Mouse (Mus musculus) natural killer cell, adult 2 months (primary cell): ENCODE measurements around the gene Sspn.
A peak's percentile ranks its signal among the peaks of the same experiment; 100 is the strongest.

Source experiments
- DNase-seq, 2 experiments: peaks; one replicate each; pipeline ENCODE4 v3.0.0; 2022; ENCODE audit warnings: low spot score in 2 of 2

Gene Sspn

DNA sequence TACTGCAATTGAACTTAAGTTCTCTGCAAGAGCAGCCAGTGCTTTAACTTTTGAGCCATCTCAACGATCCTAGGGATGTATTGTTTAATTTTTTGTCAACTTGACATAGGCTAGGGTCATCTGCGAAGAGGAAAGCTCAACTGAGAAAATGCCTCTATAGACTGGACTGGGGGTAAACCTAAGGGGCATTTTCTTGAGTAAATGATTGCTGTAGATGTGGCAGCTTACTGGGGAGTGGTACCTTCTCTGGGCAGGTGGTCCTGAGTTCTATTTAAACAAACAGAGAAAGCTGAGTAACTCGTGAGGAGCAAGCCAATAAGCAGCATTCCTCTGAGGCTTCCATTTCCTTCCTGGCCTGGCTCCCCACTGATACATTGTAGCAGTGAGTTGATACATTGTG is at the start of gene Sspn:
TSS of gene Sspn (plus strand) at position 301 of the 400 bp plus-strand sequence.
- no peak for DNase-seq

- DNase-seq, result no peak
Measured at GRCm38 (mm10) chr6:145883010-145883409, 48.4 kb upstream of the Sspn start.

- peak; percentile 43 to 47 for DNase-seq
Measured at GRCm38 (mm10) chr6:145883668-145884067, 47.8 kb upstream of the Sspn start.

GRCm38 (mm10) chr6:145885069-145885468 is 46.4 kb upstream of the Sspn start:
- no peak for DNase-seq

DNA sequence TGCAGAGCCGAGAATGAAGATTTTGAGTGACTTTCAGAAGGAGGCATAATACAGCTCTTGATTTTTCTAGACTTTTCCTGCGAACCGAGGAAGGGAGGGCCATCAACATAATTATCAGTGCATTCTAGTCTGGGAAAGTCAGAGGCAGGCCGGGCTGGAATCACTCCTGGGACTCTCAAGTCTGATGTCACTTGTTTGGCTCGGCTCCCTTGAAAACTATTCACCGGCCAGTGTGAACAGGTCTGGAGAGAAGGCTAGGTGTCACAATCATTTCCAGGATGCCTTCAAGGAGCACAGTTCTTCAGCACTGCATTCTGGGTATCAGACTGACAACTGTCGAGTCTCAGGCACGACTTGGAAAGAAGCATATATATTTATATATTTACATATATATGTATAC is 45.2 kb upstream of the Sspn start:
- no peak for DNase-seq

DNA sequence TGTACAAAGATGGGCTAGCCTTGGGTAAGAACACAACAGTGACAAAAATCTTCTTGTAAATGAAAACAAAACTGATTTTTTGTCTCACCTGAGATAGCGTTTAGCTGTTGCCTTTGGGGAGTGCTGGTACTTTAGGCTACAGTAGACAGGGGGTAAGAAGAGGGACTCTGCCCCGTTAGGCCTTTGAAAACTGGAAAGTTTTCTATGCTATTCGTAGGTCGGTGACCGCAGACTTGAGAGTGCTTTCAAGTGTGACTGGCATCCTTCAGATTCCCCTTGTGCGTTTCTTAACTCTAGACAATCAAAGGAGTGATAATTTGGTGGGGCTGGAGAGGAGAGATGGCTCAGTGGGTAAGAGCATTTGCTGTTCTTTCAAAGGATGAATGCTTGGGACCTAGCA is 43.7 kb upstream of the Sspn start:
- DNase-seq, result no peak

DNA sequence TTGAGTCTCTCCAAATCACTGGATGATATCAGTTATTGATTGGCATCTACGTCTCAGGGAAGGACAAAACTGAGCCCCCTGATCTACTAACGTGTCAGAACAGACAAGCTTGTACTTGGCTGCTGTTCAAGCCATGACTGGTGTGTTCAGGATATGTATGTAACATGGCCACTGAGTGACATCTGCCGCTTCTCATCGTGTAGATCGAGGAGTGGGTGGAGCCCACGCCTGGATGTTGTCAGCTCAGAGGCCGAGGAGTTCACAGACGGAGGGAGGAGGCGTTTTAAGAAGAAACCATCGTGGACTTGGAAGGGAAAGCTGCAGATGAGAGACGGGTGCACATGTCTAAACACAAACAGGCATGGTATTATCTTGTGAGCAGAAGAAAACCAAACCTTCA is 39.5 kb upstream of the Sspn start:
- no peak for DNase-seq

DNA sequence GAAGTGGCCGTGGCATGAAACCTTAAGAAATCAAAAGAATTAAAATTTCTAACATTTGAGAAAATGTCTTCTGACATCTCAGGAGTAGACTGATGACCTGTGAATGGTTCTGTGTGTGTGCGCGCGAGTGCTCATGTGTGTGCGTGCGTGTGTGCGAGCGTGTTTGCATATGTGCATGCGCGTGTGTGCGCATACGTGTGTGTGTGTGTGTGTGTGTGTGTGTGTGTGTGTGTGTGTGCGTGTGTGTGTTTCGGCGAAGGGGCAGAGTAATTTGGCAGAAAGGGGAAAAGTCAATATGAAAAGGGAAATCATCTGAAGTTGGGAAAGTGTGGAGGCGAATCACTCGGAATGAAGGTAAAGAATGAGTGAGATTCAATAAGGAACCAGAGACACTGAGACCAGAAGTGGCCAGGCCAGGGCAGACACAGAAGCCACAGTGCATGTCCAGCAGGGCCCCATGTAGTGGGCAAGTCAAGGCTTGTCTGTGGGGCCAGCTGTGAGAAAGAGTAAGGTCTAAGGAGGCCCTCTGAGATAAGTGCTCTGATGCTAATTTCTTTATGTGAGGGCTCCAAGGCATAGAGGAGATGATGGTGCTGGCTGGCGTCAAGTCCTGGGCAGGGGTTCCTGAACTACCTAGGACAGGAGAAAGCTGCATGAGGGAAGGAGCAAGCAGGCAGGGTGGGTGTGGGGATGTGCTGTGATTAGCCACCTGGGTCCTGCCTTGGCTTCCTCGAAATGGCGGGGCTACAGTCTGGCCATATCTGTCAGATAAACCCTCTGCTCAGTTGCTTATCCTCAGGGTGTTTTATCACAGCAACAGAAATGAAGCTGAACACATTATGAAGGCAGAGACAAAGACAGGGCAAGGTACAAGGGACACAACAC is 38.8 kb upstream of the Sspn start:
- DNase-seq, result no peak

DNA sequence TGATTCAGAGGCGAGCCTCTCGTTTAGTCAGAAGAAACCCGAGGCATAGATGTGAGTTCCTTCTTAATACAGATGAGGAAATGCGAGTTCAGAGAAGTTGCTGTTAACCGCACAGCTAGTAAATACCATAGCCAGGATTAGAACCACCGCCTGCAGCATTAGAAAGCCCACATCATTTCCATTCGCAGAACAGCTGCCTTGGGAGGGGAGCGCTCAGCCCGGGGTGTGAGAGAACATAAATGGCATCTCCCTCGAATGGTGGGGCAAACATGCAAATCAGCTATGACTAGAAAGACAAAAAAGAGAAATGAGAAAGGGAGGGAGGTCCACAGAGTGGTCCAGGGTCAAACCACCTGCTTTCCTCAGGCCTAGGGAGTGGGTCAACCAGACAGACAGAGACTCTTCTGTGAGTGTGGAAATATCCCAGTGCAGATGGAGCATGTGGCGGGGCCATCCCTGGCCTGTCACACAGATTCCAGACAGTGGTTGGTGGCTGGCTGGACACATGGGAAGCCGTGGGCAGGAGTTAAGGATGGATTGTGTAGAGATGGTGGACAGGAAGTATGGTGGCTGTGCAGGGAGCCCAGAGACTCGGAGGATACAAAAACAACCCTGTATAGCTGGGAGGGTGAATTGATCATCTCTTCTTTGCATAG is 37.9 kb upstream of the Sspn start:
- peak in 1 of 2 experiments; percentile 60 for DNase-seq

DNA sequence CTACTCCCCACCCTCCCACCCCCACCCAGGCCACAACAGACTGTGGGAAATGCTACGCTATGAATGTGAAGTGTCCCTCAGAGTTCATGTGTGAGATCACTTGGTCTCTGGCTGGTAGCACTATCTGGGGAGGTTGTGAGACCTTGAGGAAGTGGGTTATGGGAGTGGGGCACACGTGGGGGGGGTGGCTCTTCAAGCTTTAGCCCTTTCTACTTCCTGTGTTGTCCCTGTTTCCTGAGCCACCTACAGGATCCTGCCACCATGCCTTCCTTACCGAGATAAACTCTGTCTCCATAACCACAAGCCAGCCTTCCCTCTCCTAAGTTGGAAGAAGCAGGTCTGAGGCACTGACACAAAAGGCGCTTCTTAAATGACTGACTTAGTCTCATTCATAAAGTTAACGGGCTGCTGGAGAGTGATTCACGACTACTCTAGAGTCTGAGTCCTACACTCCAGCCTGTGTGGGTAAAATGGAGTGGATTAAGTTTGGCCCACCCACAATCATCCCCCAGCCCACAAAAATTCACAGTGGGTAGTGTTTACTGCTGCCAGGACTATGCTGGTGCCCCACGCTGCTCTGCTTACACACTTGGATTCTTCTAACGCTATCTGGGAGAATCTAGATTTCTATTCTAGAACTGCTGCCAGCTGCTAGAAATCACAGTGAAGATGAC is 36.6 kb upstream of the Sspn start:
- peak; percentile 38 to 39 for DNase-seq

- no peak for DNase-seq
Measured at GRCm38 (mm10) chr6:145904169-145904568, 27.3 kb upstream of the Sspn start.

DNA sequence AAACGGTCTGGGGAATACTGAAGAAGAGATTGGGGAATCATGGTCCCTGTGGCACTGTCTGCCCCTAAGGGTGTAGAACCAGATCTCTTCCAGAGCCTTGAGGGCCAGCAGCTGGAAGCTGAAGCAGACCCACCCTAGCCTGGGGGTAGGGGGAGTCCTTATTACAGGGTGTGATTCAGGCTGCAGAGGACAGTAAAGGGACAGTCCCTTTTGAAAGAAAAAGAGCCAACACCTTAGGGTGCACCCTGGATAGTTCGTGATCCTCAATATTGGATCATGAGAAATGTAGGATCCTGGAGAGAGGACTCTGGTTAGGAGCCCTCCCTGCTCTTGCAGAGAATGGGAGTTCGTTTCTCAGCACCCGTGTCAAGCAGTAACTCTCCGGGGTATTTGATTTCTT is 26.8 kb upstream of the Sspn start:
- no peak for DNase-seq

DNA sequence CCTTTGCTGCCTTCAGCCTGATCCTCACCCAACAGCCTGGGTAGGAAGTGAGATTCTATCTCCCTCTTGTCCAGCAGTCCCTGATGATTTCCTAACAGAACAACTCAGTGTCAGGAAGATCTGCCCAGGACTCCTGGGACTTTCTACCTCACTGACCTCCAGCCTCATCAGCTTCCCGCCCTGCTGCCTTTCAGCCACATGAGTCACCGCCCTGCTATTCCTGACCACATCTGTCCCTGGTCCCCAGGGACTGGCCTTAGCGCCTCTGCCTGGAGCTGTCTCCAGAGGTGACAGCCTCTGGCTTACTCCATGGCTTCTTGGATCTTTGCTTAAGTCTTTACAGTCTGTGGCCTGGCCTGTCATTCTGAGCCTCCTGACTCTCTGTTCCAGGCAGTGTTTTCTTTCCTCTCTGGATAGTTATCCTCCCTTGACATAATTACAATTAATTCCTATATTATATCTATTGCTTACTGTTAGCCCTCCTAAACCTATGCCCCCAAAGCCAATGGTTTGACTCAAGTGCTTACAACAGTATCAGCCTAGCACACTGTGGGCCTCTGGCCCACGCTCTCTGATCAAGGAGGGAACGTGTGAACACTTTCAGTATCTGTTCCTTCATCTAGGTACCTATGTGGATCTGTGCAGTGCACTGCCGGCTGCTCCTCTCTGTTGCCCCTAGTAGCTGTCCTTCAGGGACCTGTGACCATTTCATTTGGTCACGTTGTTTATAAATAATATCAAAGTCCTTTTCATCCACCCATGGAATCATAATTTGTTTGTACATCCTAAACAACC is 25.1 kb upstream of the Sspn start:
- no peak for DNase-seq

DNA sequence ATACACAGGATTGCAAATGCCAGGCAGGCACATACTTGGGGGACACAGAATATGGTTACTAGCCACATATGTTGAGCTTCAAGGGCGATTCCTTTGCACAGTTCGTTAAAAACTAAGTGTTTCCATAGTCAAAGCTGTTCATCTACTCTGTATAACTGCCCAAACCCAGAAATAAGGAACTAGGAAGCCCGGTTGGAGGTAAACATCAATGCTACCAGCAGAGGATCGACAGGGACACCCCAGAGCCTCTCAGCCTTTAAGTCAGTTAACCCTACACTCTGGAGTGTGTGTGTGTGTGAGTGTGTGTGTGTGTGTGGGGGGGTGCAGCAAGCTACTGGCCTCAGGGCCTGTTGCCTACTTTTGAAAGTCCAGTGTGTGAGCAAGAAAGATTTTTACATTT is 21.5 kb upstream of the Sspn start:
- no peak for DNase-seq

GRCm38 (mm10) chr6:145910469-145911426 is 20.7 kb upstream of the Sspn start:
- no peak for DNase-seq

- no peak for DNase-seq
Measured at GRCm38 (mm10) chr6:145912232-145912631, 19.2 kb upstream of the Sspn start.

- no peak for DNase-seq
Measured at GRCm38 (mm10) chr6:145915435-145915834, 16.0 kb upstream of the Sspn start.

- no peak for DNase-seq
Measured at GRCm38 (mm10) chr6:145916401-145916800, 15.0 kb upstream of the Sspn start.

DNA sequence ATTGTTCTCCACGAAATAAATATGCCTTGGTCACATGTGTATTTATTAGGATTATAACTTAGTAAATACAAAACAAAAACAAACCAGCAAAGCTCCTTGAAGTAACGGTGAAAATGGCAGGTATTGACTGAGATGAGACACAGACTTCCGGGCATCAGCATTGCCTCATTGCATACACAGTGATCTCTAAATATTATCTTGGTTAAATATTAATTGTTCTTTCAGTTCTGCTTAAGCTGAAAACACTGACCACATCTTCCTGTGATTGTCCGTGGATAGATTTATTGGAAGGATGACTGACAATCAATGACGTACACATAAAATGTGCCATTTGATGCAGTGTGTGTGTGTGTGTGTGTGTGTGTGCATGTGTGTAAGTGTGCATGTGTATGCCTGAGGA is 13.2 kb upstream of the Sspn start:
- DNase-seq, result no peak

DNA sequence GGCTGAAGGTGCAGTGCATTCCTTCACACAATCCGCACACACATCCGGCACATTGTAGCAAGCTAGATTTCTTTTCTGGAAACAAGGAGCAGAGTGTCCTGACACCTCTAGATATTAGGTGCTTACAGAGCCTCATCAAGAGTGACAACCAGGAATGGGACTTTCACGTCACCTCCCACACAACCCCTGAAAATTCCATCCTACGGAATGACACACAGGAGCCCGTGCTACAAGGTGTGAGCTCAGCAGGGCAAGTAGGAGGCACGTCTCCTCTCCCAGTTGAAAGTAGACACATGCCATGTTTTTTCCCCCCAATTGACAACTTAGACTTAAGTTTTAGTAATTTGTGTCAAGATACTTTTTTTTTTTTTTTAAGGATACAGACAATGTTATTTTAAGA is 7.8 kb upstream of the Sspn start:
- DNase-seq, result no peak
